Mouse (Mus musculus): Measurements from ENCODE around the gene Lrrc4.

- TF ChIP-seq CTCF (IDR thresholded peaks at IDR 0.05; ENCODE audit: insufficient read depth, low read depth, low read length) (no peak), POLR2A (IDR thresholded peaks at IDR 0.05; ENCODE audit: insufficient read depth, low read depth, low read length) (no peak)
Observed at GRCm38 (mm10) chr6:28672388-28672787, 159.2 kb downstream of the Lrrc4 start.
